Mouse (Mus musculus): Measurements from ENCODE around the gene Gcm2.

DNA sequence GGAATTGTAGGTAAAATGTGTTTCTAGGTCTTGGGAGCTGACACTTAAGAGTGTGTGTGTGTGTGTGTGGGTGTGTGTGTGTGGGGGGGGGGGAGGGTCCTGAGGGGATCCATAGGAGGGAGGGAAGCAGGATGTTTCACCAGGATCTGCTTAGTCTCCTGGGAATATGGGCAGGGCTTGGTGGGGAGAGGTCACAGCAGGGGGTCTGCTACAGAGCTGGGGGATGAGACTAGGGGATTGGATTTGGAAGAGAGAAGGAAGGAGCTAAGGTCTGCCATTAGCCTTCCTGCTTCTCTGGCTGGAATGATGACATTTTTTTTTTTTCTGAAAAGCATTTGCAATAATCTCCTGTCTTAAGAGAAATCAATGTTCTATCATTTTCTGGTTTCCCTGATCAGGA lies 22.1 kb downstream of the Gcm2 start:
- TF ChIP-seq GATA1 (IDR thresholded peaks at IDR 0.05; ENCODE audit: borderline replicate concordance, low read length), result no peak
- TF ChIP-seq FLI1 (IDR thresholded peaks at IDR 0.05; ENCODE audit: low read length), result no peak

All from megakaryocyte, embryonic 14.5 days (primary cell).